Mouse (Mus musculus): ENCODE results near the gene Trim46.

The Trim46 gene

GRCm38 (mm10) chr3:89208075-89208657, 37.9 kb downstream of the Trim46 start:
- no peak for DNase-seq

GRCm38 (mm10) chr3:89206695-89207094, 39.4 kb downstream of the Trim46 start:
- DNase-seq, result no peak

GRCm38 (mm10) chr3:89206079-89206478, 40.0 kb downstream of the Trim46 start:
- no peak for DNase-seq

- DNase-seq, result no peak
Observed at GRCm38 (mm10) chr3:89203142-89203514, 43.0 kb downstream of the Trim46 start.

GRCm38 (mm10) chr3:89202253-89203141, 43.6 kb downstream of the Trim46 start, which contains the start of gene Gba:
Gene Gba (plus strand): TSS chr3:89202928.
- DNase-seq, result peak; percentile 82

- DNase-seq, result no peak
Observed at GRCm38 (mm10) chr3:89199839-89200238, 46.3 kb downstream of the Trim46 start.

- DNase-seq, result peak; percentile 86
Observed at GRCm38 (mm10) chr3:89195979-89196877, 49.9 kb downstream of the Trim46 start.

GRCm38 (mm10) chr3:89193853-89194252, 52.3 kb downstream of the Trim46 start:
- no peak for DNase-seq

- no peak for DNase-seq
Observed at GRCm38 (mm10) chr3:89193351-89193750, 52.8 kb downstream of the Trim46 start.

- DNase-seq, result no peak
Observed at GRCm38 (mm10) chr3:89190436-89190835, 55.7 kb downstream of the Trim46 start.

GRCm38 (mm10) chr3:89188478-89188875, 57.6 kb downstream of the Trim46 start:
- DNase-seq, result no peak

GRCm38 (mm10) chr3:89187690-89188477, 58.2 kb downstream of the Trim46 start:
- no peak for DNase-seq

GRCm38 (mm10) chr3:89187197-89187596, 58.9 kb downstream of the Trim46 start:
- no peak for DNase-seq
